Mouse (Mus musculus) stomach, embryonic 14.5 days (tissue): ENCODE measurements at regions not wholly inside any gene's neighbourhood (a gene's known extent, or its start where the extent isn't known, plus 50 kb on each side); places are given as distances from the start of the nearest gene placed in this dataset.

Source experiments
- ATAC-seq: fragments of 200-750 bp; cut with Nextera tagmentation; 2 replicates; pipeline ENCODE4 v1.8.0; 2017; ENCODE audit warnings: low read depth, moderate TSS enrichment; ENCODE audit not compliant: insufficient number of reproducible peaks, insufficient read depth, low FRiP score
- H3K27ac ChIP-seq: fragments of 300-500 bp; sonication (generic); 2 replicates; pipeline ENCODE4 v1.5.1; 2014; ENCODE audit warnings: mild to moderate bottlenecking, low read length, moderate library complexity, mixed read lengths
- H3K27me3 ChIP-seq: fragments of 300-500 bp; sonication (generic); 2 replicates; pipeline ENCODE4 v1.6.1; 2014; ENCODE audit warnings: low read length, control low read depth, mixed read lengths; ENCODE audit not compliant: control insufficient read depth, insufficient read depth
- H3K36me3 ChIP-seq: fragments of 300-500 bp; sonication (generic); 2 replicates; pipeline ENCODE4 v1.6.1; 2014; ENCODE audit warnings: mild to moderate bottlenecking, control low read depth, low read length, moderate library complexity, mixed read lengths; ENCODE audit not compliant: control insufficient read depth, insufficient read depth
- H3K4me1 ChIP-seq: fragments of 300-500 bp; sonication (generic); 2 replicates; pipeline ENCODE4 v1.6.1; 2014; ENCODE audit warnings: low read length, control low read depth, mixed read lengths; ENCODE audit not compliant: control insufficient read depth, insufficient read depth
- H3K4me2 ChIP-seq: fragments of 300-500 bp; sonication (generic); replicated peaks from 2 replicates; pipeline ENCODE4 v1.6.1; 2014; ENCODE audit warnings: low read depth, low read length, control low read depth
- H3K4me3 ChIP-seq: fragments of 300-500 bp; sonication (generic); 2 replicates; pipeline ENCODE4 v1.5.1; 2014; ENCODE audit warnings: low read depth, low read length, control low read depth
- H3K9ac ChIP-seq: fragments of 300-500 bp; sonication (generic); replicated peaks from 2 replicates; pipeline ENCODE4 v1.6.1; 2014; ENCODE audit warnings: low read depth, mild to moderate bottlenecking, control low read depth, low read length, moderate library complexity, mixed read lengths
- H3K9me3 ChIP-seq: fragments of 300-500 bp; sonication (generic); 2 replicates; pipeline ENCODE4 v1.6.1; 2016; ENCODE audit warnings: low read depth, low read length, control low read depth; ENCODE audit not compliant: control insufficient read depth
- WGBS: fragments of 180-500 bp; shearing (Covaris S2); extraction: QIAGEN DNeasy Blood & Tissue Kit; methylation state at CpG from one replicate; pipeline ENCODE4 v1.1.7; 2014; 5-methylcytosine and 5-hydroxymethylcytosine counted together

- no peak overlapping the region for H3K4me2 ChIP-seq
- ATAC-seq: peak; percentile 80; the same call in 1 of the 2 replicates
- H3K9me3 ChIP-seq: no peaks in the 10 kb centered on the region
- H3K4me3 ChIP-seq: no peak overlapping the region
- H3K36me3 ChIP-seq: no peaks in the 10 kb centered on the region
- H3K27me3 ChIP-seq: no peaks in the 10 kb centered on the region
- no peaks in the 10 kb centered on the region for H3K4me1 ChIP-seq
- H3K9ac ChIP-seq: no peak overlapping the region
- no peak overlapping the region for H3K27ac ChIP-seq
- 42% methylated on average over 2 of the region's 2 CpGs for WGBS
Measured at GRCm38 (mm10) chr6:148548138-148548778, 104.1 kb upstream of the Tmtc1 start.

GRCm38 (mm10) chr6:148543047-148543446 is 98.9 kb upstream of the Tmtc1 start:
- Histone ChIP-seq H3K4me1 (peaks cover 11% of the 10 kb centered on the region; the same call in 1 of the 2 replicates), H3K27me3 (no peaks in the 10 kb centered on the region)
- WGBS: 66% methylated on average over 3 of the region's 3 CpGs

DNA sequence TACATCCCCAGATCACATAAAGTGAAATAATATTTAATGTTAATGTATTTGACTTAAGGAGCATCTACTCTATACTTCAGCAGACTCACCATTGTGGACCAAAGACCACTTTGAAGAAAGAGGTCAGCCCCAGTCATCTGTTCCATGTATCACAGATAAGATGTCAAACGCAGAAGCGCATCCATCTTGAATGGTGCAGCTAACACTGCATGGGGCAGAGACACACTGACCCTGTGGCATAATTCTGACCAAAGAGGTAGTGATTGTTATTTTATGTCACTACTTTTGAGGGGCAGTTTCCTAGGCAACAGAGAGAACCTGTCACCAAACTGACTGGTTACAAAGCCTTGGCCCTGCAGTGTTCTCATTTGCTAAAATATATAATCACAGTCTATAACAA is 97.8 kb upstream of the Tmtc1 start:
- WGBS: 84% methylated on average over 2 of the region's 2 CpGs
- Histone ChIP-seq H3K4me3 (no peak overlapping the region), H3K4me1 (peaks cover 11% of the 10 kb centered on the region; the same call in 1 of the 2 replicates), H3K27ac (no peak overlapping the region), H3K4me2 (no peak overlapping the region), H3K27me3 (no peaks in the 10 kb centered on the region), H3K9ac (no peak overlapping the region), H3K36me3 (no peaks in the 10 kb centered on the region), H3K9me3 (no peaks in the 10 kb centered on the region)
- no peak for ATAC-seq

More at GRCm38 (mm10) chr6:148543047-148543446, 98.9 kb upstream of the Tmtc1 start:
- H3K4me3 ChIP-seq: no peak overlapping the region
- no peaks in the 10 kb centered on the region for H3K9me3 ChIP-seq
- no peak overlapping the region for H3K27ac ChIP-seq
- no peak for ATAC-seq
- no peak overlapping the region for H3K4me2 ChIP-seq
- H3K36me3 ChIP-seq: no peaks in the 10 kb centered on the region
- no peak overlapping the region for H3K9ac ChIP-seq

DNA sequence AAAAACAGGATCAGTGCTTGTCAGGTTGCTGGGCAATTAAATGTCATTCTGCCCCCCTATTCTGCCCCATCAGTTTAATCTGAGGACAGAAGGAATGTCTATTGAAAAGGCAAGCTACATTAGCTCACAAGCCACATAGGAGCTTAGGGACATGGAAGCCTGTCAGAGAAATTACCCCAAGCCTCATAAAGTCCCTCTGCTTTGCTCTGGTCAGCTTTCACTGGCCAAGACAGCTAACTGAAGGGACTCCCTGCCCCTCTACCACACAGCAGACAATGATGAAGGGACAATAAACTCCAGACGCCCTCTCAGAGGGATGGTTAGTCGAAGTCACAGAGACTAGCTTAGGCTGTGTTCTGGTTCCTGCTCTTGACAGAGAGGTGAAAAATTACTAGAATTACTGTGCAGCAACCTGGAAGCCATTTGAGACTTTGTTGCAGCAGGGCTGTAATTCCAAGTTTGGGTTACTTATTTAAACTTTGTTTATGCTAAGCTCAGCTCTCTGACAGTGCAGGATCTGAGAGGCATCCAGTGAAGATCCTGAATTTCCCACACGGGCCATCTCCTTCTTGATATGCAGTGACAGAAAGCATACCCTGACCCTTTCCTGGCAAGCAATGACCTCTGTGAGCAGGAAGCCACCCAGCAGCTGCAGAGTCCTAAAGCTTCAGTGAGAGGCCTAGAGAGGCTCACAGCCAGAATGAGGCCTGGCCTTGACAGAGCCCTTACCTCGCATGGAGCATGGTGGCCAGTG is 95.2 kb upstream of the Tmtc1 start:
- Histone ChIP-seq H3K36me3 (no peaks in the 10 kb centered on the region), H3K27ac (no peak overlapping the region), H3K9me3 (no peaks in the 10 kb centered on the region), H3K4me1 (peaks cover 11% of the 10 kb centered on the region; the same call in 1 of the 2 replicates), H3K9ac (no peak overlapping the region), H3K4me3 (no peak overlapping the region), H3K4me2 (no peak overlapping the region), H3K27me3 (no peaks in the 10 kb centered on the region)
- WGBS: 29% methylated on average over 4 of the region's 4 CpGs
- no peak for ATAC-seq

- no peak overlapping the region for H3K4me2 ChIP-seq
- WGBS: 68% methylated on average over 4 of the region's 4 CpGs
- no peaks in the 10 kb centered on the region for H3K27me3 ChIP-seq
- ATAC-seq: no peak
- no peak overlapping the region for H3K9ac ChIP-seq
- H3K27ac ChIP-seq: no peak overlapping the region
- peaks cover 5% of the 10 kb centered on the region; the same call in 1 of the 2 replicates for H3K4me1 ChIP-seq
- H3K9me3 ChIP-seq: no peaks in the 10 kb centered on the region
- H3K36me3 ChIP-seq: no peaks in the 10 kb centered on the region
- no peak overlapping the region for H3K4me3 ChIP-seq
Measured at GRCm38 (mm10) chr6:148534364-148534763, 90.2 kb upstream of the Tmtc1 start.

GRCm38 (mm10) chr6:148531068-148531467 is 86.9 kb upstream of the Tmtc1 start:
- ATAC-seq: no peak
- Histone ChIP-seq H3K9ac (no peak overlapping the region), H3K27me3 (no peaks in the 10 kb centered on the region), H3K9me3 (no peaks in the 10 kb centered on the region), H3K4me1 (no peaks in the 10 kb centered on the region), H3K4me2 (no peak overlapping the region), H3K36me3 (no peaks in the 10 kb centered on the region), H3K27ac (no peak overlapping the region), H3K4me3 (no peak overlapping the region)
- 88% methylated on average over 1 of the region's 1 CpGs for WGBS

- Histone ChIP-seq H3K4me3 (no peak overlapping the region), H3K27ac (no peak overlapping the region), H3K4me2 (no peak overlapping the region), H3K27me3 (no peaks in the 10 kb centered on the region), H3K36me3 (no peaks in the 10 kb centered on the region), H3K4me1 (no peaks in the 10 kb centered on the region), H3K9me3 (no peaks in the 10 kb centered on the region), H3K9ac (no peak overlapping the region)
- ATAC-seq: no peak
- WGBS: 95% methylated on average over 2 of the region's 2 CpGs
Measured at GRCm38 (mm10) chr6:148528611-148529010, 84.4 kb upstream of the Tmtc1 start.

DNA sequence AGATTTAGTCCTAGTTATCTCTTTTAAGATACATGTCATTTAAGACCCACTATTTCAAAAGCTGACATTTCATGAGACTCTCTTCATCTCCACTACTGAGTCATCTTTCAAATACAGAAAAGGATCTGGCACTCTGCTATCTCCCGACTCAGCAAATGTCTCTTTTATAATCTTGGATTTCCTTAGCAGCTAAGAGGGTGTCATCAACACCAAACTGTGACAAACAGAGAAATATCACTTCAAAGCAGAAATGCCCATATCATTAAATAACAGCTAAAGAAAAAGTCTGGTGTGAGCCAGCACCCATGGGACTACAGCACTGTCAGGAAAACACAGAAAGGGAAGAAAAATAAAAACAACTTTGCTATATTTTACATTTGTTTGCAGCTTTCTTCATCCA is 78.7 kb upstream of the Tmtc1 start:
- Histone ChIP-seq H3K4me1 (no peaks in the 10 kb centered on the region), H3K4me2 (no peak overlapping the region), H3K4me3 (no peak overlapping the region), H3K9me3 (no peaks in the 10 kb centered on the region), H3K9ac (no peak overlapping the region), H3K27ac (no peak overlapping the region), H3K27me3 (no peaks in the 10 kb centered on the region), H3K36me3 (no peaks in the 10 kb centered on the region)
- no peak for ATAC-seq
- 49% methylated on average over 1 of the region's 1 CpGs for WGBS
